Mouse (Mus musculus) embryonic facial prominence, embryonic 15.5 days (tissue): ENCODE results near the gene Mrm3. TPM values are rescaled to one million over a fixed set of nuclear protein-coding genes. Genes with fewer than 3 reads are reported as not detected.
"Not testable (repeated sequence)": the region's sequence is repeated elsewhere in the genome, so short reads cannot be mapped to it uniquely, and the experiment has no call there.

ENCODE experiments used
- ATAC-seq: fragments of 200-750 bp; cut with Nextera tagmentation; 2 replicates; pipeline ENCODE4 v1.8.0; 2017; ENCODE audit warnings: low read depth, moderate TSS enrichment; ENCODE audit not compliant: insufficient number of reproducible peaks, low FRiP score, low TSS enrichment
- H3K27ac ChIP-seq: fragments of 300-500 bp; sonication (generic); replicated peaks from 2 replicates; pipeline ENCODE4 v1.5.1; 2015; ENCODE audit warnings: mild to moderate bottlenecking, inconsistent platforms
- H3K27me3 ChIP-seq: fragments of 300-500 bp; sonication (generic); 2 replicates; pipeline ENCODE4 v1.6.1; 2015; ENCODE audit warnings: inconsistent platforms
- H3K36me3 ChIP-seq: fragments of 300-500 bp; sonication (generic); 2 replicates; pipeline ENCODE4 v1.6.1; 2015; ENCODE audit warnings: mild to moderate bottlenecking, inconsistent platforms
- H3K4me1 ChIP-seq: fragments of 300-500 bp; sonication (generic); 2 replicates; pipeline ENCODE4 v1.6.1; 2015; ENCODE audit warnings: inconsistent platforms
- H3K4me2 ChIP-seq: fragments of 300-500 bp; sonication (generic); replicated peaks from 2 replicates; pipeline ENCODE4 v1.6.1; 2015; ENCODE audit warnings: mild to moderate bottlenecking, inconsistent platforms
- H3K4me3 ChIP-seq: fragments of 300-500 bp; sonication (generic); replicated peaks from 2 replicates; pipeline ENCODE4 v1.5.1; 2015; ENCODE audit warnings: mild to moderate bottlenecking, inconsistent platforms
- H3K9ac ChIP-seq: fragments of 300-500 bp; sonication (generic); 2 replicates; pipeline ENCODE4 v1.6.1; 2015; ENCODE audit warnings: inconsistent platforms
- H3K9me3 ChIP-seq: fragments of 300-500 bp; sonication (generic); replicated peaks from 2 replicates; pipeline ENCODE4 v1.6.1; 2016; ENCODE audit warnings: inconsistent platforms
- WGBS: fragments of 180-500 bp; shearing (Covaris S2); methylation state at CpG from one replicate; pipeline ENCODE4 v1.1.7; 2015; 5-methylcytosine and 5-hydroxymethylcytosine counted together
- polyA plus RNA-seq: library from polyadenylated mRNA; unstranded; fragments of >200 nt; fragmentation: Nextera tagmentation; extraction: Ambion mirVana; gene quantifications from 2 replicates; pipeline ENCODE4 v1.2.1, GENCODE M21; 2015

Gene Mrm3
- 23.8 and 24.3 TPM in 2 replicates for polyA plus RNA-seq

- Histone ChIP-seq H3K27me3 (no peaks in the 10 kb centered on the region), H3K36me3 (peaks cover 25% of the 10 kb centered on the region), H3K4me2 (peak within 1 kb of the TSS; percentile 80), H3K9ac (peak within 1 kb of the TSS; percentile 88), H3K9me3 (no peaks in the 10 kb centered on the region), H3K4me1 (peaks cover 19% of the 10 kb centered on the region), H3K27ac (peak within 1 kb of the TSS; percentile 86), H3K4me3 (peak within 1 kb of the TSS; percentile 94)
- WGBS = under 1% methylated on average over 59 of the region's 61 CpGs
- peak; percentile 85 for ATAC-seq
Observed at GRCm38 (mm10) chr11:76242901-76243810, at the start of gene Mrm3, which contains the start of gene Glod4. Gene Mrm3 (plus strand): TSS chr11:76243715. Gene Glod4 (minus strand): TSS chr11:76243725.

- H3K4me3 ChIP-seq = no peak overlapping the region
- WGBS = 60% methylated on average over 8 of the region's 8 CpGs
- no peaks in the 10 kb centered on the region for H3K36me3 ChIP-seq
- peaks cover 3% of the 10 kb centered on the region; the same call in 1 of the 2 replicates for H3K4me1 ChIP-seq
- no peak for ATAC-seq
- H3K27ac ChIP-seq = no peak overlapping the region
- no peaks in the 10 kb centered on the region for H3K9me3 ChIP-seq
- H3K9ac ChIP-seq = no peak overlapping the region
- H3K4me2 ChIP-seq = no peak overlapping the region
- no peaks in the 10 kb centered on the region for H3K27me3 ChIP-seq
Observed at GRCm38 (mm10) chr11:76196275-76196976, 47.1 kb upstream of the Mrm3 start.

GRCm38 (mm10) chr11:76196977-76197469 lies 46.5 kb upstream of the Mrm3 start:
- Histone ChIP-seq H3K9me3 (no peaks in the 10 kb centered on the region), H3K27ac (no peak overlapping the region), H3K27me3 (no peaks in the 10 kb centered on the region), H3K36me3 (no peaks in the 10 kb centered on the region), H3K4me3 (no peak overlapping the region), H3K4me2 (no peak overlapping the region), H3K9ac (no peak overlapping the region), H3K4me1 (peaks cover 6% of the 10 kb centered on the region; the same call in 1 of the 2 replicates)
- WGBS = 46% methylated on average over 8 of the region's 8 CpGs
- ATAC-seq = no peak

- Histone ChIP-seq H3K27ac (peak overlapping the region; percentile 74), H3K36me3 (peaks cover 13% of the 10 kb centered on the region; the same call in 1 of the 2 replicates), H3K4me1 (peaks cover 12% of the 10 kb centered on the region; the same call in 1 of the 2 replicates), H3K9me3 (no peaks in the 10 kb centered on the region), H3K9ac (peak overlapping the region; percentile 73), H3K27me3 (no peaks in the 10 kb centered on the region), H3K4me2 (peak overlapping the region; percentile 83), H3K4me3 (peak overlapping the region; percentile 74)
- ATAC-seq = peak; percentile 98
- whole genome bisulfite sequencing = under 1% methylated on average over 90 of the region's 90 CpGs
Observed at GRCm38 (mm10) chr11:76201761-76202674, 41.5 kb upstream of the Mrm3 start.

- Histone ChIP-seq H3K27me3 (no peaks in the 10 kb centered on the region), H3K36me3 (peaks cover 45% of the 10 kb centered on the region), H3K27ac (no peak overlapping the region), H3K4me3 (no peak overlapping the region), H3K9me3 (no peaks in the 10 kb centered on the region), H3K9ac (no peak overlapping the region), H3K4me2 (no peak overlapping the region), H3K4me1 (0 out of 2 replicates have a peak, but pooled peaks cover 6% of the 10 kb centered on the region)
- ATAC-seq = no peak
- 87% methylated on average over 5 of the region's 5 CpGs for WGBS
Observed at GRCm38 (mm10) chr11:76206793-76207192, 36.7 kb upstream of the Mrm3 start.

GRCm38 (mm10) chr11:76210228-76210985 lies 33.1 kb upstream of the Mrm3 start:
- no peaks in the 10 kb centered on the region for H3K27me3 ChIP-seq
- no peak overlapping the region for H3K9ac ChIP-seq
- peak overlapping the region; percentile 51 for H3K27ac ChIP-seq
- no peak for ATAC-seq
- H3K4me2 ChIP-seq = no peak overlapping the region
- no peaks in the 10 kb centered on the region for H3K4me1 ChIP-seq
- WGBS = 70% methylated on average over 13 of the region's 13 CpGs
- peaks cover 63% of the 10 kb centered on the region for H3K36me3 ChIP-seq
- no peaks in the 10 kb centered on the region for H3K9me3 ChIP-seq
- H3K4me3 ChIP-seq = no peak overlapping the region

GRCm38 (mm10) chr11:76211595-76211994 lies 31.9 kb upstream of the Mrm3 start:
- not testable (repeated sequence) for ATAC-seq, H3K4me3 ChIP-seq, H3K9ac ChIP-seq, H3K4me1 ChIP-seq, H3K27ac ChIP-seq, H3K4me2 ChIP-seq, H3K9me3 ChIP-seq, H3K27me3 ChIP-seq
- H3K36me3 ChIP-seq = peaks cover 57% of the 10 kb centered on the region
- 90% methylated on average over 5 of the region's 6 CpGs for WGBS

DNA sequence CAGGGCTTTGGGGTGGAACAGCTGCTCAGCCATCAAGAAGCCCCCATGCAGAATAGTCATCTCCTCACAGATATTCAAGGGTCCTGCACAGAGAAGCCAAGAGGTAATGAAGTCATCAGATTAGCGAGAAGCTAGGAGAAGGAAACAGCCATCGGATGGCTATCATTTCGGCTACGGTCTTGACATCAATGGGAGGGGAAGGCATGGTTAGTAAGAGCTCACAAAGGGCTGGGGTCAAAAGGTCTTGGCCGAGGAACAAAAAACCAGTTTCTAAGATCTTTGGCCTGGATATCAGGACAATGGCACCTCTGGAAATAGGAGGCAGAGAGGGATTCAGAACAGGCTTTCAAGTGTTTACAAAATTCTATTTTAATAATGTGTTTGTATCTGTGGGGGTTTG lies 29.7 kb upstream of the Mrm3 start:
- WGBS = 80% methylated on average over 5 of the region's 5 CpGs
- Histone ChIP-seq H3K27ac (no peak overlapping the region), H3K9me3 (no peaks in the 10 kb centered on the region), H3K36me3 (peaks cover 37% of the 10 kb centered on the region), H3K27me3 (no peaks in the 10 kb centered on the region), H3K4me1 (peaks cover 15% of the 10 kb centered on the region), H3K4me2 (no peak overlapping the region), H3K9ac (no peak overlapping the region), H3K4me3 (no peak overlapping the region)
- ATAC-seq = no peak

- no peaks in the 10 kb centered on the region for H3K9me3 ChIP-seq
- WGBS = 93% methylated on average over 2 of the region's 2 CpGs
- no peak for ATAC-seq
- H3K36me3 ChIP-seq = peaks cover 25% of the 10 kb centered on the region
- no peak overlapping the region for H3K4me3 ChIP-seq
- H3K27ac ChIP-seq = no peak overlapping the region
- H3K4me1 ChIP-seq = peaks cover 15% of the 10 kb centered on the region
- no peak overlapping the region for H3K4me2 ChIP-seq
- no peak overlapping the region for H3K9ac ChIP-seq
- H3K27me3 ChIP-seq = no peaks in the 10 kb centered on the region
Observed at GRCm38 (mm10) chr11:76215011-76215410, 28.5 kb upstream of the Mrm3 start.

DNA sequence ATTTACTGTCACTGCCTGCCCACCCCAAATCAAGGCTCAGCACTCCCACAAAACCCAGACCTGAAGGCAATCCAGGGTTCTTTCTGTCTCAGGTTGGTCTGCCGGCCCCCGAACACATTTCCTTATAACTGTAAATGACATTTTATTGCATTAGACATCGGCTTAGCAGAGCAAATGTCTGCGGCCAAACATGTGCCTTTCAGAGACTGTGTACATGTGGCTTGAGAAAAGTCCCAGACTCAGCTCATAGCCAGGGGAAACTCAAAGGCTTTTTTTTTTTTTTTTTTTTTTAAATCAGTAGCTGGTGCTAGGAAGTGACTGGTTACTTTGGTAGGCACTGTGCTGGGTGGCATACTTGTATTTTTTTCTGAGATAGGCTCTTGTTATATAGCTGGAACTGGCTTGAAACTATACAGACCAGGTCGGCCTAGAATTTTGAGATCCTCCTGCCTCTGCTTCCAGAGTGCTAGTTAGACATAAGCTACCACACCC lies 27.4 kb upstream of the Mrm3 start:
- Histone ChIP-seq H3K9me3 (no peaks in the 10 kb centered on the region), H3K27ac (peak overlapping the region; percentile 97), H3K4me3 (peak overlapping the region; percentile 88; the same call in 1 of the 2 replicates), H3K9ac (0 out of 2 replicates have a peak overlapping the region, but pooled peaks have one; percentile 91), H3K36me3 (peaks cover 27% of the 10 kb centered on the region), H3K4me2 (peak overlapping the region; percentile 66), H3K27me3 (no peaks in the 10 kb centered on the region), H3K4me1 (peaks cover 15% of the 10 kb centered on the region)
- 82% methylated on average over 5 of the region's 5 CpGs for WGBS
- no peak for ATAC-seq
